Mouse (Mus musculus): ENCODE measurements around the gene Zdhhc6. TPM values are rescaled to one million over a fixed set of nuclear protein-coding genes. Genes with fewer than 3 reads are reported as not detected.

Gene Zdhhc6
- polyA plus RNA-seq, 1 experiment from 2014 or later = 110 TPM

GRCm38 (mm10) chr19:55296301-55296700, 19.5 kb downstream of the Zdhhc6 start:
- Histone ChIP-seq H3K9me3 (ENCODE audit: control insufficient read depth, low read length) (no peaks in the 10 kb centered on the region), H3K4me3 (ENCODE audit: low read length) (no peak overlapping the region), H3K4me1 (ENCODE audit: control insufficient read depth, insufficient read depth, low read length) (no peaks in the 10 kb centered on the region), H3K36me3 (ENCODE audit: control insufficient read depth, insufficient read depth, low read length) (peaks cover 64% of the 10 kb centered on the region), H3K27me3 (ENCODE audit: control insufficient read depth, insufficient read depth, low read length) (no peaks in the 10 kb centered on the region), H3K27ac (ENCODE audit: low read depth, low read length) (no peak overlapping the region), H3K4me2 (replicated peaks; ENCODE audit: low read depth, low read length) (no peak overlapping the region), H3K9ac (ENCODE audit: low read depth, low read length) (no peak overlapping the region)
- no peak for ATAC-seq (ENCODE audit: low FRiP score, low TSS enrichment)
- WGBS = 93% methylated on average over 2 of the region's 2 CpGs

GRCm38 (mm10) chr19:55295556-55295955, 20.3 kb downstream of the Zdhhc6 start:
- Histone ChIP-seq H3K9me3 (ENCODE audit: control insufficient read depth, low read length) (no peaks in the 10 kb centered on the region), H3K4me3 (ENCODE audit: low read length) (no peak overlapping the region), H3K4me1 (ENCODE audit: control insufficient read depth, insufficient read depth, low read length) (no peaks in the 10 kb centered on the region), H3K27ac (ENCODE audit: low read depth, low read length) (no peak overlapping the region), H3K9ac (ENCODE audit: low read depth, low read length) (no peak overlapping the region), H3K4me2 (replicated peaks; ENCODE audit: low read depth, low read length) (no peak overlapping the region), H3K27me3 (ENCODE audit: control insufficient read depth, insufficient read depth, low read length) (no peaks in the 10 kb centered on the region), H3K36me3 (ENCODE audit: control insufficient read depth, insufficient read depth, low read length) (peaks cover 57% of the 10 kb centered on the region)
- ATAC-seq (ENCODE audit: low FRiP score, low TSS enrichment) = no peak
- WGBS = 80% methylated on average over 3 of the region's 3 CpGs

- Histone ChIP-seq H3K4me1 (ENCODE audit: control insufficient read depth, insufficient read depth, low read length) (no peaks in the 10 kb centered on the region), H3K9me3 (ENCODE audit: control insufficient read depth, low read length) (no peaks in the 10 kb centered on the region), H3K36me3 (ENCODE audit: control insufficient read depth, insufficient read depth, low read length) (peaks cover 52% of the 10 kb centered on the region), H3K27ac (ENCODE audit: low read depth, low read length) (no peak overlapping the region), H3K9ac (ENCODE audit: low read depth, low read length) (no peak overlapping the region), H3K27me3 (ENCODE audit: control insufficient read depth, insufficient read depth, low read length) (no peaks in the 10 kb centered on the region), H3K4me3 (ENCODE audit: low read length) (no peak overlapping the region), H3K4me2 (replicated peaks; ENCODE audit: low read depth, low read length) (no peak overlapping the region)
- WGBS = 91% methylated on average over 9 of the region's 9 CpGs
- no peak for ATAC-seq (ENCODE audit: low FRiP score, low TSS enrichment)
Observed at GRCm38 (mm10) chr19:55295075-55295474, 20.8 kb downstream of the Zdhhc6 start.

GRCm38 (mm10) chr19:55293175-55293574, 22.7 kb downstream of the Zdhhc6 start:
- Histone ChIP-seq H3K4me1 (ENCODE audit: control insufficient read depth, insufficient read depth, low read length) (no peaks in the 10 kb centered on the region), H3K9me3 (ENCODE audit: control insufficient read depth, low read length) (no peaks in the 10 kb centered on the region), H3K27me3 (ENCODE audit: control insufficient read depth, insufficient read depth, low read length) (no peaks in the 10 kb centered on the region), H3K4me3 (ENCODE audit: low read length) (no peak overlapping the region), H3K27ac (ENCODE audit: low read depth, low read length) (no peak overlapping the region), H3K36me3 (ENCODE audit: control insufficient read depth, insufficient read depth, low read length) (peaks cover 51% of the 10 kb centered on the region), H3K9ac (ENCODE audit: low read depth, low read length) (no peak overlapping the region), H3K4me2 (replicated peaks; ENCODE audit: low read depth, low read length) (no peak overlapping the region)
- ATAC-seq (ENCODE audit: low FRiP score, low TSS enrichment) = no peak
- 49% methylated on average over 4 of the region's 4 CpGs for WGBS

GRCm38 (mm10) chr19:55292210-55292850, 23.5 kb downstream of the Zdhhc6 start:
- no peak for ATAC-seq (ENCODE audit: low FRiP score, low TSS enrichment)
- peaks cover 48% of the 10 kb centered on the region for H3K36me3 ChIP-seq (ENCODE audit: control insufficient read depth, insufficient read depth, low read length)
- H3K4me2 ChIP-seq (replicated peaks; ENCODE audit: low read depth, low read length) = no peak overlapping the region
- no peak overlapping the region for H3K4me3 ChIP-seq (ENCODE audit: low read length)
- no peaks in the 10 kb centered on the region for H3K27me3 ChIP-seq (ENCODE audit: control insufficient read depth, insufficient read depth, low read length)
- no peaks in the 10 kb centered on the region for H3K4me1 ChIP-seq (ENCODE audit: control insufficient read depth, insufficient read depth, low read length)
- no peak overlapping the region for H3K27ac ChIP-seq (ENCODE audit: low read depth, low read length)
- WGBS = 94% methylated on average over 2 of the region's 2 CpGs
- no peak overlapping the region for H3K9ac ChIP-seq (ENCODE audit: low read depth, low read length)
- no peaks in the 10 kb centered on the region for H3K9me3 ChIP-seq (ENCODE audit: control insufficient read depth, low read length)

GRCm38 (mm10) chr19:55290621-55291270, 25.1 kb downstream of the Zdhhc6 start:
- Histone ChIP-seq H3K27me3 (ENCODE audit: control insufficient read depth, insufficient read depth, low read length) (no peaks in the 10 kb centered on the region), H3K36me3 (ENCODE audit: control insufficient read depth, insufficient read depth, low read length) (peaks cover 33% of the 10 kb centered on the region), H3K9me3 (ENCODE audit: control insufficient read depth, low read length) (no peaks in the 10 kb centered on the region), H3K4me1 (ENCODE audit: control insufficient read depth, insufficient read depth, low read length) (no peaks in the 10 kb centered on the region), H3K27ac (ENCODE audit: low read depth, low read length) (no peak overlapping the region), H3K4me3 (ENCODE audit: low read length) (no peak overlapping the region), H3K9ac (ENCODE audit: low read depth, low read length) (no peak overlapping the region), H3K4me2 (replicated peaks; ENCODE audit: low read depth, low read length) (no peak overlapping the region)
- WGBS = 86% methylated on average over 2 of the region's 2 CpGs
- no peak for ATAC-seq (ENCODE audit: low FRiP score, low TSS enrichment)

- Histone ChIP-seq H3K36me3 (ENCODE audit: control insufficient read depth, insufficient read depth, low read length) (peaks cover 20% of the 10 kb centered on the region), H3K4me2 (replicated peaks; ENCODE audit: low read depth, low read length) (no peak overlapping the region), H3K9ac (ENCODE audit: low read depth, low read length) (no peak overlapping the region), H3K9me3 (ENCODE audit: control insufficient read depth, low read length) (no peaks in the 10 kb centered on the region), H3K27me3 (ENCODE audit: control insufficient read depth, insufficient read depth, low read length) (no peaks in the 10 kb centered on the region), H3K4me3 (ENCODE audit: low read length) (no peak overlapping the region), H3K4me1 (ENCODE audit: control insufficient read depth, insufficient read depth, low read length) (no peaks in the 10 kb centered on the region), H3K27ac (ENCODE audit: low read depth, low read length) (no peak overlapping the region)
- no peak for ATAC-seq (ENCODE audit: low FRiP score, low TSS enrichment)
Observed at GRCm38 (mm10) chr19:55288974-55289373, 26.9 kb downstream of the Zdhhc6 start.

- H3K4me3 ChIP-seq (ENCODE audit: low read length) = no peak overlapping the region
- peaks cover 23% of the 10 kb centered on the region for H3K36me3 ChIP-seq (ENCODE audit: control insufficient read depth, insufficient read depth, low read length)
- WGBS = 86% methylated on average over 4 of the region's 4 CpGs
- ATAC-seq (ENCODE audit: low FRiP score, low TSS enrichment) = no peak
- H3K4me1 ChIP-seq (ENCODE audit: control insufficient read depth, insufficient read depth, low read length) = no peaks in the 10 kb centered on the region
- no peaks in the 10 kb centered on the region for H3K9me3 ChIP-seq (ENCODE audit: control insufficient read depth, low read length)
- H3K27me3 ChIP-seq (ENCODE audit: control insufficient read depth, insufficient read depth, low read length) = no peaks in the 10 kb centered on the region
- H3K9ac ChIP-seq (ENCODE audit: low read depth, low read length) = no peak overlapping the region
- H3K27ac ChIP-seq (ENCODE audit: low read depth, low read length) = no peak overlapping the region
- no peak overlapping the region for H3K4me2 ChIP-seq (replicated peaks; ENCODE audit: low read depth, low read length)
Observed at GRCm38 (mm10) chr19:55286034-55286433, 29.8 kb downstream of the Zdhhc6 start.

- no peak overlapping the region for H3K4me2 ChIP-seq (replicated peaks; ENCODE audit: low read depth, low read length)
- H3K36me3 ChIP-seq (ENCODE audit: control insufficient read depth, insufficient read depth, low read length) = peaks cover 30% of the 10 kb centered on the region
- no peaks in the 10 kb centered on the region for H3K9me3 ChIP-seq (ENCODE audit: control insufficient read depth, low read length)
- no peak overlapping the region for H3K9ac ChIP-seq (ENCODE audit: low read depth, low read length)
- H3K4me1 ChIP-seq (ENCODE audit: control insufficient read depth, insufficient read depth, low read length) = no peaks in the 10 kb centered on the region
- H3K27me3 ChIP-seq (ENCODE audit: control insufficient read depth, insufficient read depth, low read length) = no peaks in the 10 kb centered on the region
- H3K4me3 ChIP-seq (ENCODE audit: low read length) = no peak overlapping the region
- no peak for ATAC-seq (ENCODE audit: low FRiP score, low TSS enrichment)
- no peak overlapping the region for H3K27ac ChIP-seq (ENCODE audit: low read depth, low read length)
- WGBS = 94% methylated on average over 4 of the region's 4 CpGs
Observed at GRCm38 (mm10) chr19:55284093-55284492, 31.7 kb downstream of the Zdhhc6 start.

Data from kidney, embryonic 14.5 days (tissue).